ENCODE assay signal across 32 mouse cellular contexts in the genomic region with DNA sequence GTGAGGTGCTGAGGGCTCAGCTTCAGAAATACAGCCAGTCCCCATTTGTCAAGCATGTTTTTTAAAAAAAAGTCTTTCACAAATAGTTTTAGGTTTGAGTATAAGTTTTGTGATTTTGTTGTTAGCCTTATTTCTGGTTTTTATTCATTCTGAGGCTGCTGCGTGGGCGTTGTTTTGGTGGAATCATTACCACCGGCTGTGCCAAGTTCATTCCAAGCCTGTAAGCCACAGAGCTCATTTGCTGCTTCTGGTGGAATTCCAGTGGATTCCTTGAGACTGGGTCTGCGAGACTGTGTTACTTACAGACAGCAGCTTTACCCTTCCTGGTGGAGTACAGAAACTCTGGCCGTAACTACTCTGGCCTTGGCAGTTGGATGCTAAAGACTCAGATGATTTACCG. TPM values are rescaled to one million over a fixed set of nuclear protein-coding genes. Genes with fewer than 3 reads are reported as not detected.
"Had no signal": no experiment of that assay in that cellular context is flagged by ENCODE, and none has a peak within 500 bp of the region (broad histone marks: within the 10 kb centered on the region; RNA-seq: fewer than 3 reads in every experiment).

No protein-coding gene starts in this region.

- H3K4me3 ChIP-seq: heart, adult 2 months; heart, embryonic 13.5 days; heart, embryonic 15.5 days; hindbrain, embryonic 13.5 days; hindbrain, embryonic 15.5 days; kidney, embryonic 15.5 days; limb, embryonic 10.5 days; limb, embryonic 12.5 days; liver, embryonic 13.5 days; liver, embryonic 15.5 days had no signal

- H3K27ac ChIP-seq: heart, adult 2 months; heart, embryonic 13.5 days; heart, embryonic 15.5 days; hindbrain, embryonic 13.5 days; hindbrain, embryonic 15.5 days; hindbrain, postnatal 0 days; kidney, embryonic 15.5 days; kidney, postnatal 0 days; limb, embryonic 10.5 days; limb, embryonic 12.5 days; liver, embryonic 13.5 days; liver, embryonic 15.5 days had no signal

- DNase-seq: gastrocnemius, postnatal 14 days; heart, adult 11 months; heart, adult 2 months; heart, postnatal 14 days; heart, postnatal 36 days; kidney, adult 11 months; kidney, adult 2 months; kidney, adult 9 months; kidney, postnatal 14 days; kidney, postnatal 36 days; liver; liver, embryonic 13.5 days; liver, postnatal 0 days had no signal

RNA-seq across cellular contexts. Expression of gene Tmem255b, which starts 11.5 kb away (rescaled TPM):
- total RNA-seq: hematopoietic stem cell, adult 5-6 weeks had no signal

RNA-seq across cellular contexts. Expression of gene Grk1, which starts 41.6 kb away (rescaled TPM):
- total RNA-seq: gastrocnemius, adult 8-10 months; heart, postnatal 36 days; hematopoietic stem cell, adult 5-6 weeks; hindbrain, postnatal 0 days; layer of hippocampus, adult 8-10 months; layer of hippocampus, postnatal 25 days; left cerebral cortex, adult 18-20 months; left cerebral cortex, postnatal 36 days had no signal

RNA-seq across cellular contexts. Expression of gene Atp4b, which starts 49.8 kb away (rescaled TPM):
- total RNA-seq: gastrocnemius, adult 8-10 months; gastrocnemius, postnatal 14 days; gastrocnemius, postnatal 36 days; heart, adult 2 months; heart, postnatal 14 days; heart, postnatal 36 days; hematopoietic stem cell, adult 5-6 weeks; hindbrain, postnatal 0 days; layer of hippocampus, adult 8-10 months; layer of hippocampus, postnatal 25 days; left cerebral cortex, adult 18-20 months; left cerebral cortex, adult 8-10 months; left cerebral cortex, postnatal 10 days; left cerebral cortex, postnatal 36 days had no signal
